Mouse (Mus musculus): ENCODE data around the gene Cdc37l1. TPM values are rescaled to one million over a fixed set of nuclear protein-coding genes. Genes with fewer than 3 reads are reported as not detected.

The Cdc37l1 gene
- total RNA-seq, 1 experiment: 46.8 TPM

GRCm38 (mm10) chr19:29069195-29069594 lies 79.0 kb downstream of the Cdc37l1 start:
- Histone ChIP-seq H3K27ac (ENCODE audit: insufficient read depth, low read depth, low read length, poor library complexity, severe bottlenecking) (peak overlapping the region; percentile 37; the same call in 1 of the 2 replicates), H3K36me3 (ENCODE audit: control insufficient read depth, insufficient read depth, low read length, poor library complexity, severe bottlenecking) (no peaks in the 10 kb centered on the region; the same call in 1 of the 2 replicates), H3K4me1 (ENCODE audit: control insufficient read depth in 2 of 2, insufficient read depth in 2 of 2, low read length in 2 of 2, poor library complexity in 1 of 2) (peaks cover 8 to 10% of the 10 kb centered on the region in 2 experiments; a peak in 3 of 4 replicates), H3K9ac (ENCODE audit: insufficient read depth, low read depth, low read length, poor library complexity, severe bottlenecking) (no peak overlapping the region), H3K9me3 (ENCODE audit: control insufficient read depth, insufficient read depth, low read depth, low read length) (no peaks in the 10 kb centered on the region), H3K4me3 (ENCODE audit: insufficient read depth in 1 of 2, low read depth in 1 of 2, low read length in 2 of 2, poor library complexity in 1 of 2, severe bottlenecking in 1 of 2) (no peak overlapping the region)
- in situ Hi-C loops (cut with MboI; ENCODE audit: low sequenced_read_pairs in 2 of 2, unreplicated experiment in 2 of 2): loop anchor here in 1 of 2 experiments (10.0 to 25.0 kb wide), 2 partner anchors 282 to 286 kb away; no protein-coding TSS in a partner anchor
- DNase-seq (ENCODE audit: low read depth, low spot score): no peak
- TF ChIP-seq ZNF384 (IDR thresholded peaks at IDR 0.05; ENCODE audit: low read depth, low read length) (no peak), MAFK (IDR thresholded peaks at IDR 0.05; ENCODE audit: insufficient read depth, low read depth, low read length) (no peak), HCFC1 (IDR thresholded peaks at IDR 0.05; ENCODE audit: borderline replicate concordance, insufficient read depth, low read length) (no peak), CHD2 (IDR thresholded peaks at IDR 0.05; ENCODE audit: low read depth, low read length) (no peak), ZC3H11A (IDR thresholded peaks at IDR 0.05; ENCODE audit: borderline replicate concordance, low read depth, low read length) (no peak)

GRCm38 (mm10) chr19:29074802-29075201 lies 84.7 kb downstream of the Cdc37l1 start:
- in situ Hi-C loops (cut with MboI; ENCODE audit: low sequenced_read_pairs in 2 of 2, unreplicated experiment in 2 of 2): loop anchor here in 1 of 2 experiments (25.0 kb wide), 1 partner anchor 288 kb away; no protein-coding TSS in a partner anchor

More at GRCm38 (mm10) chr19:29074802-29075201, 84.7 kb downstream of the Cdc37l1 start:
- no peak for DNase-seq (ENCODE audit: low read depth, low spot score)
- Histone ChIP-seq H3K4me3 (ENCODE audit: insufficient read depth in 1 of 2, low read depth in 1 of 2, low read length in 2 of 2, poor library complexity in 1 of 2, severe bottlenecking in 1 of 2) (no peak overlapping the region), H3K27ac (ENCODE audit: insufficient read depth, low read depth, low read length, poor library complexity, severe bottlenecking) (no peak overlapping the region), H3K9me3 (ENCODE audit: control insufficient read depth, insufficient read depth, low read depth, low read length) (no peaks in the 10 kb centered on the region), H3K4me1 (ENCODE audit: control insufficient read depth in 2 of 2, insufficient read depth in 2 of 2, low read length in 2 of 2, poor library complexity in 1 of 2) (no peaks in the 10 kb centered on the region), H3K36me3 (ENCODE audit: control insufficient read depth, insufficient read depth, low read length, poor library complexity, severe bottlenecking) (no peaks in the 10 kb centered on the region), H3K9ac (ENCODE audit: insufficient read depth, low read depth, low read length, poor library complexity, severe bottlenecking) (no peak overlapping the region)
- TF ChIP-seq MAFK (IDR thresholded peaks at IDR 0.05; ENCODE audit: insufficient read depth, low read depth, low read length) (no peak), ZNF384 (IDR thresholded peaks at IDR 0.05; ENCODE audit: low read depth, low read length) (no peak)

Other genes starting within 250 kb of the Cdc37l1 start
- 5.0 and 7.9 TPM in 2 replicates for gene Slc1a1, start 155.3 kb upstream of the Cdc37l1 start, total RNA-seq (2012; rRNA removed)
- 2.0 and 3.0 TPM in 2 replicates for gene Plpp6, start 26.4 kb upstream of the Cdc37l1 start, total RNA-seq (2012; rRNA removed)
- gene 4430402I18Rik, start 22.6 kb upstream of the Cdc37l1 start, total RNA-seq (2012; rRNA removed): 0.31 and 0.69 TPM in 2 replicates
- 13.8 and 14.0 TPM in 2 replicates for gene Ak3, start 57.6 kb downstream of the Cdc37l1 start, total RNA-seq (2012; rRNA removed)
- 53.6 and 70.5 TPM in 2 replicates for gene Rcl1, start 111.0 kb downstream of the Cdc37l1 start, total RNA-seq (2012; rRNA removed)

All from ES-E14 (cell line).